Mouse (Mus musculus) neural tube, embryonic 11.5 days (tissue): ENCODE data around the gene Kir3dl1. TPM values are rescaled to one million over a fixed set of nuclear protein-coding genes. Genes with fewer than 3 reads are reported as not detected.
"Not testable (repeated sequence)": the region's sequence is repeated elsewhere in the genome, so short reads cannot be mapped to it uniquely, and the experiment has no call there.

Experiments used
- ATAC-seq: fragments of 200-750 bp; cut with Nextera tagmentation; 2 replicates; pipeline ENCODE4 v1.8.0; 2017; ENCODE audit warnings: moderate number of reproducible peaks, mild to moderate bottlenecking, moderate TSS enrichment, moderate library complexity; ENCODE audit not compliant: insufficient read depth, low FRiP score, low TSS enrichment
- DNase-seq: peaks from one replicate; pipeline ENCODE4 v3.0.0-alpha.2; 2015; ENCODE audit warnings: low spot score
- H3K27ac ChIP-seq: fragments of 300-500 bp; sonication (generic); 2 replicates; pipeline ENCODE4 v1.5.1; 2014; ENCODE audit warnings: low read depth, mild to moderate bottlenecking, low read length
- H3K27me3 ChIP-seq: fragments of 300-500 bp; sonication (generic); 2 replicates; pipeline ENCODE4 v1.6.1; 2014; ENCODE audit warnings: mild to moderate bottlenecking, low read length, mixed read lengths; ENCODE audit not compliant: control insufficient read depth, insufficient read depth
- H3K36me3 ChIP-seq: fragments of 300-500 bp; sonication (generic); 2 replicates; pipeline ENCODE4 v1.6.1; 2014; ENCODE audit warnings: mild to moderate bottlenecking, low read length, moderate library complexity, mixed read lengths; ENCODE audit not compliant: control insufficient read depth, insufficient read depth
- H3K4me1 ChIP-seq: fragments of 300-500 bp; sonication (generic); 2 replicates; pipeline ENCODE4 v1.6.1; 2014; ENCODE audit warnings: low read length, mixed read lengths; ENCODE audit not compliant: control insufficient read depth, insufficient read depth
- H3K4me2 ChIP-seq: fragments of 300-500 bp; sonication (generic); 2 replicates; pipeline ENCODE4 v1.6.1; 2014; ENCODE audit warnings: low read depth, mild to moderate bottlenecking, moderate library complexity
- H3K4me3 ChIP-seq: fragments of 300-500 bp; sonication (generic); 2 replicates; pipeline ENCODE4 v1.5.1; 2014; ENCODE audit warnings: low read depth, low read length
- H3K9ac ChIP-seq: fragments of 300-500 bp; sonication (generic); 2 replicates; pipeline ENCODE4 v1.6.1; 2014; ENCODE audit warnings: mild to moderate bottlenecking, low read length
- H3K9me3 ChIP-seq: fragments of 300-500 bp; sonication (generic); 2 replicates; pipeline ENCODE4 v1.6.1; 2016; ENCODE audit warnings: low read length; ENCODE audit not compliant: control insufficient read depth
- WGBS: fragments of 180-500 bp; shearing (Covaris S2); extraction: QIAGEN DNeasy Blood & Tissue Kit; methylation state at CpG from one replicate; pipeline ENCODE4 v1.1.7; 2014; 5-methylcytosine and 5-hydroxymethylcytosine counted together
- polyA plus RNA-seq: library from polyadenylated mRNA; unstranded; fragments of >200 nt; fragmentation: Nextera tagmentation; extraction: Ambion mirVana; gene quantifications from 2 replicates; pipeline ENCODE4 v1.2.1, GENCODE M21; 2014

Gene Kir3dl1
- not detected in 2 replicates for polyA plus RNA-seq

DNA sequence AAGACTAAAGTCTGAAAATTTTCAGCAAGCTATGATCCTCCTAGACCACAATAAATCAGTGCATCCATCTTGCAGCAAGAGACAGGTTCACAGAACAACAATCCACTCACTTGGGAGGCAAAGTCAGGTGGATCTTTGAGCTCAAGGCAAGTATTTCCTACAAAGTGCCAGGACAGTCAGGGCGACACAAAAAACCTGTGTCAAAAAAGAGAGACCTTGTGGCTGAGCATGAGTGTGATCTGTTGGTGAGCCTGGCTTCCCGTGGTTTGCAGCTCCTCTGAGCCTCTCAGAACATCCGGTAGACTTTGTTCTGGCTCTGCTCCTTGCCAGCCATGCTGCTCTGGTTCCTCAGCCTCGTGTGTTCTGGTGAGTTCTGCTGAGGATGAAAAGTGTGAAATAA, at the start of gene Kir3dl1:
TSS of gene Kir3dl1 (plus strand) at position 301 of the 400 bp plus-strand sequence.
- H3K27ac ChIP-seq, H3K36me3 ChIP-seq, DNase-seq, ATAC-seq, H3K27me3 ChIP-seq, H3K4me3 ChIP-seq, H3K9me3 ChIP-seq, H3K9ac ChIP-seq, H3K4me1 ChIP-seq, H3K4me2 ChIP-seq: not testable (repeated sequence)
- 83% methylated on average over 4 of the region's 4 CpGs for WGBS

GRCm38 (mm10) chrX:136543956-136544355, 26.2 kb downstream of the Kir3dl1 start, which contains the start of gene Kir3dl2:
Kir3dl2 (minus strand) TSS chrX:136544056.
- ATAC-seq, H3K9me3 ChIP-seq, H3K9ac ChIP-seq, H3K4me2 ChIP-seq, H3K4me1 ChIP-seq, H3K4me3 ChIP-seq, H3K36me3 ChIP-seq, H3K27me3 ChIP-seq, DNase-seq, H3K27ac ChIP-seq: not testable (repeated sequence)
- WGBS: 87% methylated on average over 1 of the region's 1 CpGs

DNA sequence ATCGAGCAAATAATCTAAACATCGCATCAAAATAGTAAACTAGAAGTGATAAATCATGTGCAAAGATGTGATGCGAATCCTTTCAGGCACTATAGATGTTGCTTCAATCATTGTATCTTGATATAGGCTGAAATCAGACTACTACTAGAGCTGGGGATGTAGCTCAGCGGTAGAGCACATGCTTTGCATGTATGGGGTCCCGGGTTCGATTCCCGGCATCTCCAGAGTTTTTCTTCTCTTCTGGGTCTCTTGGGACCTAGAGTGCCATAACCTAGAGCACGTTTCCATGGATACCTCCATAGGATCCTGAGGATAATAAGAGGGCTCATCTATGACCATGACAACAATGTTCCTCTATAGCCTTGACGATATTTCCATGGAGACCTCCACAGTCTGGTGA, 51.3 kb downstream of the Kir3dl1 start:
- DNase-seq, H3K36me3 ChIP-seq, H3K4me3 ChIP-seq, H3K4me2 ChIP-seq, H3K9me3 ChIP-seq, H3K4me1 ChIP-seq, H3K27ac ChIP-seq, H3K9ac ChIP-seq, ATAC-seq, H3K27me3 ChIP-seq: not testable (repeated sequence)
- 92% methylated on average over 9 of the region's 9 CpGs for WGBS

Other genes starting within 250 kb of the Kir3dl1 start
- 670 and 697 TPM in 2 replicates for gene Bex3, start 247.7 kb upstream of the Kir3dl1 start, polyA plus RNA-seq
- not detected in 2 replicates for gene Kir3dl2, start 26.1 kb downstream of the Kir3dl1 start, polyA plus RNA-seq
- 9.5 and 9.9 TPM in 2 replicates for gene Tceal3, start 72.8 kb downstream of the Kir3dl1 start, polyA plus RNA-seq
- gene Tceal1, start 190.0 kb downstream of the Kir3dl1 start, polyA plus RNA-seq: 8.9 and 9.3 TPM in 2 replicates
- 622 and 646 TPM in 2 replicates for gene Morf4l2, start 225.7 kb downstream of the Kir3dl1 start, polyA plus RNA-seq